Mouse (Mus musculus) lung, postnatal 4 days (tissue): ENCODE data around the gene Dgat2l6.

Source experiments
- DNase-seq, 2 experiments: peaks; one replicate each; pipeline ENCODE4 v3.0.0; 2021

The Dgat2l6 gene

DNA sequence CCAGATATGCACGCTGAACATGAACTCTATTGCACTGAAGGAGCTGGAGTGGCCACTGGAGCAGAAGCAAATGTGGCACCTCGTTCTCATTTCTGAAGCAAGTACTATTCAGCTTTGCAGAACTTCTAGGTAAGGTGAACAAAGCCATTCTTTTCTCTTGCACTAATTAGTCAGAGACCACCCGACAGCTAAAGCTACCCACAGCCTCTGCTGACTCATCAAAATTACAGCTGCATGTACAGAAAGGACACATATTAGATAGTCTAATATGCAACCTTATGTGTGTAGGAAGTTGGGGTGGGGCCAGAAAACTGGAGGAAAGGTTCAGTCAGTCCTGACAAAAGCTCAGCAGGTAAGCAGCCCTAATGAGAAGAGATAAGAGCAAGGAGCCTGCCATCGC is at the start of gene Dgat2l6:
Dgat2l6 (plus strand) TSS at position 368 of the 400 bp plus-strand sequence.
- no peak for DNase-seq

DNA sequence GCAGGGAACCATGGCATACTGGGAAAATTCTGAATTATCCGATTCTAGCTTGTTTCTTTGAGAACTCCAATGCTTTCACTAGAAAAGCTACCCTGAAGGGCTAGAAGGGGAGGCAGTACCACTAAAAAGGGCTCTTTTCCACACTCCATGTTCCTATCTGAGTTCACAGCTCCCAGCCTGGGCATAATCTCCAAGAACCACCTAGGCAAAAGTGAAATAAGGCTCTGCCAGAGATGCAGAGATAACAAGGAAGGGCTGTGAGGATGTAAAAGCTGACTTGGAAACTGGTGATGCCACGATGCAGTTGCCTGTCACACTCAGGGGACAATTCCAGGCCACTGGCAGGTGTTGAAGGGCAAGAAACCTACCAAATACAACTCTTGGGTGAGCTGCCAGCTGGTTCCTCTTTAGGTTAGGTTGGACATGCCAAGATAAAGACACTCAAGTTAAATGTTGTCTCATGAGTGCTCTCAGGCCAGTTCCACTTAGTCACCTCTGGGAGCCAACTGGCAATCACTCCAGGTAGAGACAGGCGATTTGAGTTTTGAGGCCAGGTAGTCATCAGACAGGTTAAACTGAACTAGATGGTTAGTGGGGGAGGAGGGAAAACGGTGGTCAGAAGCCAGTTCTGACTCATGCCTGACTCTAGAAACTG is 48.9 kb upstream of the Dgat2l6 start:
- no peak for DNase-seq

DNA sequence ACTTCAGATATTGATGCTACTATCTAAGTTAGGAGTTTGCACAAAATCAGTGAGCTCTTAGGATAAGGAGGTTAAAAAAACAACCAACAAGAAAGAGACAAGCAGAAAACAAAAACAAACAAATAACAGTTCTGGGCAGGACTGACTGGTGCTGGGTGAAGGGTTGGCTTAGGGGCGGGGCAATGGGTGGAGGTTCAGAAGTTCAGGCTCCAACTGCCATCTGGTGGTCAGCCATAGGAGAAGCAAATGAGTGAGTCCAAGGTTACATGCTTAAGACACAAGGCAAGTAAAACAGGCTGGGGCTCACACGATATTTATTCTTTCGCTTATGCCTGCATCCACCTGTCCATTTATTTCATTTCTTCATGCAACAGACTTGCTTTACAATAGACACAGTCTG is 44.3 kb upstream of the Dgat2l6 start:
- DNase-seq: peak; percentile 62 to 74

DNA sequence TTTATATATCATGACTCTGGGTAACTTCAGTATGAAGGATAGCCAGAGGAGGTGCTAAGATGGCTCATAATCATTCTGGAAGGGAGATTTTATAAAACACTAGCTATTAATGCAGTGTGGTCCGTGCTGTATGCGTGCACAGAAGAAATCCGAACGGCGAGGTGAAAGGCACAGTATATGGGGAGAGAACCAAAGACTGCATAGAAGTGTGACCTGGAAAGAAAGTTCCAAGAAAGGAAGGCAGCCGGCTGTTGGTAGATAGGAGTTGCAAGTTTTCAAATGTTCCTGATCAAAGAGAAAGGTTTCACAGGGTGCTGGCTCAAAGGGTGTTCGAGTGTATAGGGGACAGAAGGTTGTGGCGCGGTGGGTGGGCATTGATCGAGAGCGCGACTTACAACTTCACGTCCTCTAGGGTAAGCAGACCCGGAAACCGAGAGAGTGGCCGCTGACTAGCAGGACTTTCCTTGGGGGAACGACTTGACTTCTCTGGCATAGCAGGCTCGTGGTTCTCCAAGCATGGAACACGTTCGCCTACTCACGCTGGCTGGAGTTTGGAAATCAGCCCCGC is 31.1 kb upstream of the Dgat2l6 start:
- DNase-seq: no peak

DNA sequence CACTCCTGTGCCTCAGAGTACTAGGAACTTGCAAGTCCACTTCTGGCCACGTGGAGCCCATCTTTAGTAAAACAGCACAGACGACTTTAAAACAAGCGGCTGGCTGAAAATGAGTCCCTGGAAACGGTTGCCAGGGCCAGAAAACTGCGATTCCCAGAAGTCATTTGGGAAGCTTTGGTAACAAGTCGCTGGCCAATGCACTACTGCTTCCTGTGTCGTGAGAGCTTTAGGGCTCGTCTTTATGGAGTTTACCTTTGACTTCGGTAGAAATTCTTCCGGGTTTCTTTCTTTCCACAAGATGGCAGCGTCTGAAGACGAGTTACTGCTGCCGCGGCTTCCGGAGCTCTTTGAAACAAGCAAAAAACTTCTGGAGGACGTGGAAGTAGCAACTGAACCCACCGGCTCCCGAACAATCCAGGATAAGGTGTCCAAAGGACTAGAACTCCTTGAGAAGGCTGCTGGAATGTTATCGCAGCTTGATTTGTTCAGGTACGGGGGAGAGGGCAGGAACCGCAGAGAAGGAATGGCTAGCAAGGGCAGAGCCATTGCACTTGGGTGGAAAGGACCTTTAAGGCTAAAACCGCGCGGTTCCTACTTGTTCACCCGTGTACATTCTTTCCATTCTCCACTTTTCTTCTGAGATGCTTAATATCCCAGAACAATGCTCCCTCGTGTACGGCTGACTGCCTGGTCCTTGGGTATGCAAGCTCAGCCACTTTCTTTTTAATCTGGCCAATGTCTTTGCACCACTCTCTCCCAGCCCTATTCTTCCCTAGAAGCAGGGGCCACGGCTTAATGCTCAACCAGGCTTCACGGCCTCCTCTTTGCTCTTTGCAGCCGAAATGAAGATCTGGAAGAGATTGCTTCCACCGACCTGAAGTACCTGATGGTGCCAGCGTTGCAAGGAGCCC is 30.3 kb upstream of the Dgat2l6 start, which contains the start of gene Igbp1:
Igbp1 (plus strand) TSS at position 224 of the 911 bp plus-strand sequence.
- DNase-seq: peak; percentile 81 to 89

DNA sequence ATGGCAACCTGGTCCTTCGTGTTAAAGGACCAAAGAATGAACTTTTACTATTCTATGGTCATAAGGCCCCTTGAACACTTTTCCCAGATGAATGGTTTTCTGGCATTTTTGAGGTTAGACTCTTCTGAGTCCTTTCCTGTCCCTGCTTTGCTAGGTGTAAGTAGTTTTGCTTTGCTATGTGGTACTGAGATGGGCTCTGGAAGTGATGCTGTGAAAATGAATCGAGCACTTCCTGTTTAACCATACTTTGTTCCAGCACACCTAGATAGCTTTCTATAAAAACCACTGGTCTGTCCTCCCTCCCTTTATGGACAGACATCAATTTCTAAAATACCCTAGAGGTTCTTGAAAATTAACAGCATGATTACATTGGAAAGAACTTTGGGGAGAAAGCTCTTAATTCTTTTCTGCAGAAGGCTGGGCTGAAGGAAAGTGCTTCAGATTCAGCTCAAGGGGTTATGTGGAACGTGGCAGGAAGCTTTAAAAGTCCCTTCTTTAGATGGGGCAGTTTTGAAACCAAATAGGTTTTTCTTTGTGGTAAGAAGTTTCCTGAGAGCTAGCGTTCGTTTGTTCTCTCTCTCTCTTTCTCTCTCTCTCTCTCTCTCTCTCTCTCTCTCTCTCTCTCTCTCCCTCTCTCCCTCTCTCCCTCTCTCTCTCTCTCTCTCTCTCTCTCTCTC is 20.3 kb upstream of the Dgat2l6 start:
- no peak for DNase-seq

DNA sequence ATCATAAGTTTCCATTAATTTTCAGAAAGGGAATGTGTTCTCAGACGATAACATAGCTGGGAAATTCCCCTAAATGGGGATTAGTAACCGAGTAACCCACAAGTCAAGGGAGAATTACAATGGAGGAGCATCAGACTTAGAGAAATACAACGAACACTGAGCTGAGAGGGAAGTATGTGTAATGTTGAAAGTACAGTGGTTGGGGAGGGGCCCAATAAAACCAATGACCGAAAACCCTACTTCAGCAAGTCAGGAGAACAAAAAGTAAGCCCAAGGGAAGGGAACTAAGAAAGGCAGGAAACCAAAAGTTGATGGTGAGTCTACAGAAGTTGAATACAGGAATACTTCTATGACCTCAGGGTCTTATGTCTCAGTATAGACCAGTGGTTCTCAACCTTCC is 16.5 kb upstream of the Dgat2l6 start:
- no peak for DNase-seq

DNA sequence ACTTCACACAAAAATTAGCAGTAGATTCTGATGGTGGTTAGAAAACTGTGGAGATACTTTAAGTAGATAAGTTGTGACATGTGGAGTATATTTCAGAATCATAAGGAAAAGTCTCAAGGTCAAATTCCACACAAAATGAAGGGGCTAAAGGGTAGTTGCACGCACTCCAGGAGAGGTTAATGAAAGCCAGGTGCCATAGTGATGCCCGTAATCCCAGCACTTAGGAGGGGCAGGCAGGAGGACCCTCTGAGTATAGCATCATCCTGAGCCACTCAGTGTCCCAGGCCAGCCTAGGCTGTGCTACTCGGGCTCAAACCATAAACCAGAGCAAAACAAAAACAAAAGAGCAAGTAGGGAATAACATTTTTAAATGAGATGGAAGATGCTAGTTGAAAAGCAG is 14.7 kb upstream of the Dgat2l6 start:
- no peak for DNase-seq

DNA sequence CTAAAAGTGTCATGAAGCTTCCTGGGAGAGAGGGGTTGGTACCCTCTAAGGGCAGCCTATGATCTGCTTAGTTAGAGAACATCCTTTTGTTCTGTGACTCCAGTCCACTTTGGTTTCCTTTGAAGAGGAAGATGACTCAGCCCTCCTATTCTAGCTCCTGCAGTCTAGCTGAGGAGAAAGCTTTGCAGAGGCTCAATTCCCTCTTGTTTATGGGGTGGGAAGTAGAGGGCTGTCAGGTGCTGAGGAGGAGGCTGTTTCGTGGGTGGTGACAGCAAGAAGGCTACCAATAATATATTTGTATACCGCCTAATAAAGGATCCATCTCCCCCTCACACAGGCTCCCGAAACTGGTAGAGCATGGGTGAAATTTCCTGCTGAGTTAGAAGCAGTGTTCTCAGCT is 8.0 kb upstream of the Dgat2l6 start:
- DNase-seq: no peak

DNA sequence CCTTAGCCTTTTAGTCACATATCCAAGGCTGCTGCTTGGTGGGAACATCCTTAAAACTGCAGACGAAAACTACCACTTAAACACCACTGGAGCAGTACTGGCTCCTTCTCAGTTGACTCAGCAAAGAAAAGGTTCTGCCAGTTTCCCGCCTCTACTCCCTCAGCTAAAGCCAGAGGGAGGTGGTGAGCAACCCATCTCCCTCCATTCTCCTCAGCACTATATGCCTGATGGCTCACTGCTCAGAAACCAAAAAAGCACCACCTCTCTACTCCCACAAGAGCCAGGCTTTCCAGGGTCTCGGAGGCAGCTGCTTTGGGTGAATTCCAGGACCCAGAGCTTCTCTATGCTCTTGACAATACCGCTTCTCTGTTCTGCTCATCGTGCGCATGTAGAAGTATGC is 7.0 kb upstream of the Dgat2l6 start:
- no peak for DNase-seq

DNA sequence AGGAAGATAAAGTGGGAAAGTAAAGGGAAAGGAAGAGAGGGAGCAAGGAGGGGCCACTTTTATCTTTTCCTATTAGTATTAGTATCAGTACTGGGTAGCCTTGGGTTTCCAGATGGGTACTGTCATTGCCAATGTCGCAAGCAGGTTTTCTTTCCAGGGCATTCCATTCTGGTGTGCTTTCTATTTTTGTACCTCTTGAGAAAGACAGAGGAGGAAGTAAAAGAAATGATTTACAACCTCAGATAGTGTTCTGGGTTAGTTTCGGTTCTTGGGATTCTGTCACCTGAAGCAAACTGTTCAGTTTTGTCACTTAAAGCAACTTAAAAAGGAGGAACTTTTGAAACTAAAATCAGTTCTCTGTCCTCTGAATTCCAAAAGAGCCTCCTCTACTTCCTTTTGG is 6.1 kb upstream of the Dgat2l6 start:
- DNase-seq: no peak

DNA sequence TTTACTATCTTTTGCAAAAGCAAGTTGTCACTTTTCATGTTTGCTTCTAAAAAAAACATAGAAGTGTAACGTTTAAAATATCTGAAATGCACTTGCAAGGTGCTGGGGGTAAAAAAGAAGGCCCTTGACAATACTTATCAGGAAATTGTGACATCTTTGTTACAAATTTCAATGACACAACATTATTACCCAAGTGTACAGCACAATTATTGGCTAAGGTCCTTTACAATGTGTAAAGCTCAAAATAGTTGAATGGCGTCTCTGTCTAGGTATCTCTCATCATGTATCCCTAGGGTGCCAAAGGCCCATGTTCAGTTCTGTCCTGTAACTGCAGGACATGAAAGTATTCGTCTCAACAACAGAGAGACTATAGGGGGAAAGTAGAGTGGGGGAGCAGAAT is 31.4 kb downstream of the Dgat2l6 start:
- DNase-seq: no peak

DNA sequence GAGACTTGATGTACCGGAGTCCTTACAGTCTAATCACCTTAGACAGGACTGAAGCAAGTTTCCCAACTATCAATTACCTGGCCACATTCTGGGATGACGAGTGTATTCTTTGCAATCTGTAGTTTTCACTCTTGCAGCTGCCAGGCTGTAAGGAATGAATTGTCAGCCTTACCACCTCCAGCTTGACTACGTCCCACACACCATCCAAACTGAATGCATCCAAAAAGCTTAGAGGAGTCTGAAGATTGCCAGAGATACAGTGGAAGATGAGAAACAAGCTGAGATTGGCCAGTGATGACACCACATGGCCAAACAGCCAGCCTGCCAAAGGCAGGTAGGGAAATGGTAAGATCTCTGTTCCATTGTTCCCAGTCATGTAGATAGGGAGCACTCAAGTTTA is 41.1 kb downstream of the Dgat2l6 start:
- no peak for DNase-seq

DNA sequence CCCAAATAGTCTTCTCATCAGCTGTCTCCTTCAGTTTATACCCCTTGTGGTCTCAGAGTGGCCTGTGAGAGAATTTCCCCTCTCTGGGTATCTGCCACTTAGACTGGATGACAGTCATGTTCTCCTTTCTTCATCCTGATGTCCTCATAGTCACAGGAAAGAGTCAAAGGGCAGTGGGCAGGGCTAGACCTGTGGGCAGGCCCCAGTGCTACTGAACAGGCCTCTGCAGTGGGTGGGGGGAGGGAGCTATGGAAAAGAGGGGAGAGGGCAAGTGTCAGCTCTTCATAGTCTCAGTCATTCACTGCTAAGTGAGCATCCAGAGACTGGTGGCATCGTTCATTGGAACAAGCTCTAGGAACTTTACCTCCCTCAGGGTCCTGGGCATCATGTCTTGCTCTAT is 47.3 kb downstream of the Dgat2l6 start, which contains the start of gene Awat1:
Awat1 (plus strand) TSS at position 301 of the 400 bp plus-strand sequence.
- no peak for DNase-seq

DNA sequence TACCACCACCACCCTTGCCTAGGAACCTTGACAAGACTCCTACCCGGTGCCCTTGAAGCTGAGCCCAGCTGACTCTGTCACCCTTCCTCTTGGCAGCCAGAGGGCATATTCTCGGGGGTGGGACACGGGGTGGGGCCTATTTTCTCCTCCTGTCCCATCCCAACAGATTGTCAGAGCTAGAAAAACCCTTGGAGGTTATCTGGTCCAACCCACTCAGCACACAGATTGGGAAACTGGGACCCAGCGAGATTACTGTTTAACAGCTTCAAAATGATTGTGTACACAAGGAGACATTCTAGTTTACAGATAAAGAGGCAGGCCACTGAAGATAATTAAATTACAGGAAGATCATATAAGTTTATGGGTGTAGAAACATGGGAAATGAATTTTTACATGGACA is 70.2 kb downstream of the Dgat2l6 start, which contains the start of gene P2ry4:
P2ry4 (minus strand) TSS at position 79 of the 400 bp plus-strand sequence.
- DNase-seq: no peak
